Mouse (Mus musculus) liver, embryonic 14.5 days (tissue): Measurements from ENCODE around the gene Cachd1.

Source experiments
- CTCF ChIP-seq: IDR thresholded peaks from 2 replicates; pipeline ENCODE4 v1.5.1; 2016; ENCODE audit warnings: antibody characterized with exemption, low read depth, control low read depth
- EP300 ChIP-seq: IDR thresholded peaks from 2 replicates; pipeline ENCODE4 v1.6.1; 2016; ENCODE audit warnings: antibody characterized with exemption, low read depth

GRCm38 (mm10) chr4:100728896-100729479, 47.5 kb upstream of the Cachd1 start:
- TF ChIP-seq CTCF (peak; percentile 21; the same call in 1 of the 2 replicates), EP300 (no peak)
